Mouse (Mus musculus): ENCODE measurements at regions not wholly inside any gene's neighbourhood (a gene's known extent, or its start where the extent isn't known, plus 50 kb on each side); places are given as distances from the start of the nearest gene placed in this dataset.

- DNase-seq (ENCODE audit: low spot score in 2 of 2): no peak
These were observed 60.0 kb upstream of the Gpr141 start for GRCm38 (mm10) chr13:19883896-19884658.

DNA sequence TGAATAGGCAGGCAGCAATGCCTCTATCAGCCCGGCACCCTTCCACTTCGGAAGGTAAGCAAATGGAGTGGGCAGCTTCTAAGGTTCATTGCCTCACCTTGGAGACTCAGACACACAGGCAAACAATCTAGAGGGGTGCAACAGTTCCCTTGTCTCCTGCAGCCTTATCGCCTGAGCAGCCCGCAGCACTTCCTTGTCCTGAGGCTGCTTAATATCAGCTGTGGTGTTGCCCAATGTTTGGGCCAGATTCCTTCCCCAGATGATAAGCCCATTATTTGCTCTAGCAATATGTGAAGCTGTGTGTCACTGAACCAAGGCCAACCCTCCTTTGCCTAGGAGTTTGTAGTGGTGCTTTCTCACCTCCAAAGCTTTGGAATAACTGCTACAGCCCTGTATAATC lies 58.8 kb upstream of the Gpr141 start:
- DNase-seq (ENCODE audit: low spot score in 2 of 2): no peak

DNA sequence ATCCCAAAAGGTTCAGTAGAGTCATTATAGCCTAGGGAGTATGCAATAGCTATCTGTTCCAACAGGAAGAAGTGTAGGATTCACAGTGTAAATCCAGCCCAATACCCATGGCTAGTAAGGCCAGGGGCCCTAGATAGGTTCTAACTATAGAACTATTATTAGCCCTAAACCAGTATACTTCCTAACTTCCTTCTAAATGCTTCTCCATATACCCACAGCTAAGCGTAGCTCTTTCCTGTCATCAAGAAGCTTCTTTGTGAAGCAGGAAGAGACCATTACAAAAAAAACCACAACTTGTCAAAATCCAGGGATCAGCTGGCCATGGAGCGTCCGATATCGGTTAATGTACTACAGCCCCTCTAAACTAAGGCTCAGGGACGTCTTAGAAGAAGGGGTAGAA lies 57.7 kb upstream of the Gpr141 start:
- DNase-seq (ENCODE audit: low spot score in 2 of 2): no peak

GRCm38 (mm10) chr13:19874621-19875249 lies 50.7 kb upstream of the Gpr141 start:
- no peak for DNase-seq (ENCODE audit: low spot score in 2 of 2)

Data from spleen, postnatal 10 days (tissue).